Mouse (Mus musculus) neural tube, embryonic 10.5 days (tissue): ENCODE results near the gene Kri1.
"Not testable (repeated sequence)": the region's sequence is repeated elsewhere in the genome, so short reads cannot be mapped to it uniquely, and the experiment has no call there.

Experiments used
- DNase-seq: peaks from one replicate; pipeline ENCODE4 v3.0.0-alpha.2; 2017; ENCODE audit warnings: low spot score; ENCODE audit errors: extremely low spot score

Kri1 gene

GRCm38 (mm10) chr9:21287571-21288402, at the start of gene Kri1:
Gene Kri1, minus strand, starts transcription at chr9:21287969.
- peak; percentile 96 for DNase-seq

- no peak for DNase-seq
These were observed 48.7 kb upstream of the Kri1 start for GRCm38 (mm10) chr9:21336491-21336890.

- DNase-seq: no peak
These were observed 47.6 kb upstream of the Kri1 start for GRCm38 (mm10) chr9:21335391-21335790.

GRCm38 (mm10) chr9:21334747-21335146, 47.0 kb upstream of the Kri1 start:
- no peak for DNase-seq

GRCm38 (mm10) chr9:21333523-21333922, 45.8 kb upstream of the Kri1 start:
- DNase-seq: no peak

GRCm38 (mm10) chr9:21332161-21333061, 44.6 kb upstream of the Kri1 start:
- DNase-seq: no peak

- no peak for DNase-seq
These were observed 43.8 kb upstream of the Kri1 start for GRCm38 (mm10) chr9:21331365-21332140.

GRCm38 (mm10) chr9:21329699-21330289, 42.0 kb upstream of the Kri1 start:
- DNase-seq: no peak

- DNase-seq: no peak
These were observed 41.3 kb upstream of the Kri1 start for GRCm38 (mm10) chr9:21329041-21329440.

GRCm38 (mm10) chr9:21328041-21328440, 40.3 kb upstream of the Kri1 start:
- no peak for DNase-seq

- no peak for DNase-seq
These were observed 39.8 kb upstream of the Kri1 start for GRCm38 (mm10) chr9:21327569-21327968.

GRCm38 (mm10) chr9:21324269-21324668, 36.5 kb upstream of the Kri1 start:
- no peak for DNase-seq

GRCm38 (mm10) chr9:21322917-21323297, 35.1 kb upstream of the Kri1 start:
- DNase-seq: not testable (repeated sequence)

- no peak for DNase-seq
These were observed 34.6 kb upstream of the Kri1 start for GRCm38 (mm10) chr9:21322211-21322916.

GRCm38 (mm10) chr9:21321513-21321835, 33.7 kb upstream of the Kri1 start:
- DNase-seq: no peak

GRCm38 (mm10) chr9:21320619-21321512, 33.1 kb upstream of the Kri1 start, which contains the start of gene Slc44a2:
Gene Slc44a2, plus strand, starts transcription at chr9:21320698.
- DNase-seq: peak; percentile 89

GRCm38 (mm10) chr9:21320280-21320618, 32.5 kb upstream of the Kri1 start:
- no peak for DNase-seq

GRCm38 (mm10) chr9:21319503-21319902, 31.7 kb upstream of the Kri1 start:
- DNase-seq: no peak

- DNase-seq: no peak
These were observed 31.0 kb upstream of the Kri1 start for GRCm38 (mm10) chr9:21318792-21319191.

GRCm38 (mm10) chr9:21316696-21317095, 28.9 kb upstream of the Kri1 start:
- no peak for DNase-seq
